Mouse (Mus musculus) Patski (cell line): Measurements from ENCODE around the gene Nav3. TPM values are rescaled to one million over a fixed set of nuclear protein-coding genes. Genes with fewer than 3 reads are reported as not detected.

ENCODE experiments used
- ATAC-seq: fragments of 100-300 bp; one replicate; pipeline ENCODE4 v1.8.0; 2021
- CTCF ChIA-PET: fragments of 350-600 bp; sonication (Branson Sonifier 250); formaldehyde crosslinking; loops from one replicate; lab custom pipeline; 2022; ENCODE audit warnings: inconsistent platforms; lab: Charles Lee
- POLR2A ChIA-PET: fragments of 350-600 bp; sonication (Branson Sonifier 250); formaldehyde crosslinking; loops from one replicate; lab custom pipeline; 2022; ENCODE audit warnings: antibody characterized with exemption, inconsistent platforms; lab: Charles Lee
- DNase-seq: peaks from one replicate; pipeline ENCODE4 v3.0.0-alpha.2; 2011; ENCODE audit warnings: low read depth, low spot score
- H3K27me3 ChIP-seq: fragments of 371-371 bp; one replicate; pipeline ENCODE4 v1.5.1; 2021
- CTCF ChIP-seq: fragments of 100-300 bp; IDR thresholded peaks from one replicate; pipeline ENCODE4 v1.5.1; 2021
- in situ Hi-C: fragments of 300-500 bp; cut with MboI; formaldehyde crosslinking; loops from 3 replicates; pipeline ENCODE4 v1.11.1; 2018; ENCODE audit warnings: low pct_unique_long_range_greater_than_20kb, mixed read lengths
- polyA plus RNA-seq: library from polyadenylated mRNA; unstranded; gene quantifications from one replicate; pipeline ENCODE4 v1.2.3, GENCODE M21; 2021

The Nav3 gene
- polyA plus RNA-seq, 1 experiment from 2014 or later = 2.4 TPM

GRCm38 (mm10) chr10:109875312-109875830 is 580.6 kb downstream of the Nav3 start:
- in situ Hi-C loops = no loop called here
- no peaks in the 10 kb centered on the region for H3K27me3 ChIP-seq
- POLR2A ChIA-PET = no interaction called here
- no peak for ATAC-seq
- no peak for TF ChIP-seq CTCF
- no peak for DNase-seq
- CTCF ChIA-PET = interaction anchor here (2.9 kb wide), 1 partner anchor 11 kb away, joined by 17 read pairs; no protein-coding TSS in a partner anchor

GRCm38 (mm10) chr10:109874652-109875311 is 581.2 kb downstream of the Nav3 start:
- ATAC-seq (no peak), DNase-seq (no peak)
- ChIA-PET CTCF (interaction anchor here (2.9 kb wide), 1 partner anchor 10 kb away, joined by 17 read pairs; no protein-coding TSS in a partner anchor), POLR2A (no interaction called here)
- no peaks in the 10 kb centered on the region for H3K27me3 ChIP-seq
- in situ Hi-C loops = no loop called here
- TF ChIP-seq CTCF = no peak

- DNase-seq = no peak
- POLR2A ChIA-PET = no interaction called here
- CTCF ChIA-PET = interaction anchor here (0.8 to 3.7 kb wide), 7 partner anchors 8 to 119 kb away, joined by 3 to 39 read pairs (median 6); no protein-coding TSS in a partner anchor
- in situ Hi-C loops = no loop called here
- no peaks in the 10 kb centered on the region for H3K27me3 ChIP-seq
- TF ChIP-seq CTCF = no peak
- ATAC-seq = no peak
Observed at GRCm38 (mm10) chr10:109866063-109866462, 589.9 kb downstream of the Nav3 start.

- in situ Hi-C loops = no loop called here
- DNase-seq = no peak
- ATAC-seq = no peak
- POLR2A ChIA-PET = no interaction called here
- no peak for TF ChIP-seq CTCF
- CTCF ChIA-PET = interaction anchor here (0.8 to 3.7 kb wide), 23 partner anchors 8 to 169 kb away, joined by 3 to 39 read pairs (median 4); no protein-coding TSS in a partner anchor
- H3K27me3 ChIP-seq = no peaks in the 10 kb centered on the region
Observed at GRCm38 (mm10) chr10:109865391-109865790, 590.6 kb downstream of the Nav3 start.

GRCm38 (mm10) chr10:109864708-109865107 is 591.3 kb downstream of the Nav3 start:
- peak; percentile 78 for TF ChIP-seq CTCF
- H3K27me3 ChIP-seq = no peaks in the 10 kb centered on the region
- DNase-seq = no peak
- peak; percentile 62 for ATAC-seq
- in situ Hi-C loops = loop anchor here (5.0 kb wide), 1 partner anchor 102 kb away; no protein-coding TSS in a partner anchor
- ChIA-PET CTCF (interaction anchor here (0.7 to 3.7 kb wide), 30 partner anchors 9 to 176 kb away, joined by 3 to 39 read pairs (median 4); no protein-coding TSS in a partner anchor), POLR2A (no interaction called here)

- ATAC-seq (no peak), DNase-seq (no peak)
- H3K27me3 ChIP-seq = no peaks in the 10 kb centered on the region
- in situ Hi-C loops = loop anchor here (5.0 kb wide), 1 partner anchor 99 kb away; no protein-coding TSS in a partner anchor
- POLR2A ChIA-PET = no interaction called here
- TF ChIP-seq CTCF = peak; percentile 51
- CTCF ChIA-PET = interaction anchor here (0.6 to 2.6 kb wide), 10 partner anchors 9 to 171 kb away, joined by 3 to 31 read pairs (median 4); no protein-coding TSS in a partner anchor
Observed at GRCm38 (mm10) chr10:109861275-109861674, 594.7 kb downstream of the Nav3 start.

- CTCF ChIA-PET = interaction anchor here (0.9 to 2.4 kb wide), 7 partner anchors 15 to 114 kb away, joined by 3 to 14 read pairs (median 4); no protein-coding TSS in a partner anchor
- H3K27me3 ChIP-seq = no peaks in the 10 kb centered on the region
- ATAC-seq = no peak
- no peak for DNase-seq
- POLR2A ChIA-PET = interaction anchor here (1.2 kb wide), 1 partner anchor 15 kb away, joined by 3 read pairs; no protein-coding TSS in a partner anchor
- no peak for TF ChIP-seq CTCF
- in situ Hi-C loops = no loop called here
Observed at GRCm38 (mm10) chr10:109858568-109858967, 597.4 kb downstream of the Nav3 start.

GRCm38 (mm10) chr10:109852392-109852791 is 603.6 kb downstream of the Nav3 start:
- in situ Hi-C loops = no loop called here
- no peaks in the 10 kb centered on the region for H3K27me3 ChIP-seq
- CTCF ChIA-PET = interaction anchor here (1.4 to 2.0 kb wide), 3 partner anchors 9 to 87 kb away, joined by 4 to 8 read pairs (median 5); no protein-coding TSS in a partner anchor
- POLR2A ChIA-PET = interaction anchor here (0.7 kb wide), 1 partner anchor 62 kb away, joined by 3 read pairs; no protein-coding TSS in a partner anchor
- ATAC-seq (no peak), DNase-seq (no peak)
- TF ChIP-seq CTCF = no peak

GRCm38 (mm10) chr10:109847631-109848030 is 608.4 kb downstream of the Nav3 start:
- no peaks in the 10 kb centered on the region for H3K27me3 ChIP-seq
- no peak for TF ChIP-seq CTCF
- ATAC-seq (no peak), DNase-seq (no peak)
- ChIA-PET CTCF (no interaction called here), POLR2A (no interaction called here)
- in situ Hi-C loops = no loop called here

GRCm38 (mm10) chr10:109843661-109844060 is 612.3 kb downstream of the Nav3 start:
- no peak for DNase-seq
- ATAC-seq = no peak
- ChIA-PET POLR2A (interaction anchor here (1.4 kb wide), 1 partner anchor 15 kb away, joined by 3 read pairs; no protein-coding TSS in a partner anchor), CTCF (interaction anchor here (2.2 kb wide), 1 partner anchor 15 kb away, joined by 4 read pairs; no protein-coding TSS in a partner anchor)
- no peak for TF ChIP-seq CTCF
- in situ Hi-C loops = no loop called here
- no peaks in the 10 kb centered on the region for H3K27me3 ChIP-seq
